Mouse (Mus musculus) kidney, adult 8-10 months (tissue): ENCODE measurements around the gene Gipc1.
A peak's percentile ranks its signal among the peaks of the same experiment; 100 is the strongest.

Experiments used
- DNase-seq, 2 experiments: peaks; one replicate each; pipeline ENCODE4 v3.0.0; 2022

Gipc1 gene

DNA sequence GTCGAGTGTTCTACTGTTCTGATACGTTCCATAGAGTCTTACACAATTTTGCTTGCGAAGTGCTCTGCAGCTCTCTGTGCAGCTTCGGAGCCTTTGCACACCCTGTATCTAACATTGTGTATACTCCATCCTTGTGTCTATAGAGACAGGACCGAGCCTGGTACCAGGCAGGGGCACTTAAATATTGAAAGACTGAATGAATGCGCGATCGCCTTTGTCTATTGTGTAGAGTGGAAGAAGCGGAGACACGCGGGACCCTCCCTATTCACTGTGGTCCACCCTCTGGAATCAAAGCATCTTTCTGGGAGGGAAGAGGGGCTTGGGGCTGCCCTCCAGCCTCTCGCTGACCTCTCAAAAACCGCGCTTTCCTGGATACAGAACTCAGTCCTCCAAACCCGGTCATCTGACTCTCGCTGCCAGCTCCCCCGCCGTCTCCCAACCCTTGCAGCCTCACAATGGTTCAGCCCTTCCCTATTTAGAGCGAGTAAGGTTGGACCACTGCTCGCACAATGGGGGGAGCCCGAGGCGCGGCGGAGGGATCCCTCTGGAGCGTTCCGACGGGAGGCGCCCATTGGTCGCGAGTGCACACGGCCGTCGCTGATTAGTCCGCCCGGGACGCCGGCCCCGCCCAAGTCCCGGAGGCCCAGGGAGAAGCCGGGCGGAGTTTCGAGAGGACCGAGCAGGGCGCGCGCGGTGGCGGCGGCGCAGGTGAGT, at the start of gene Gipc1:
Gipc1 (plus strand) TSS at position 648 of the 714 bp plus-strand sequence.
- peak; percentile 97 for DNase-seq

DNA sequence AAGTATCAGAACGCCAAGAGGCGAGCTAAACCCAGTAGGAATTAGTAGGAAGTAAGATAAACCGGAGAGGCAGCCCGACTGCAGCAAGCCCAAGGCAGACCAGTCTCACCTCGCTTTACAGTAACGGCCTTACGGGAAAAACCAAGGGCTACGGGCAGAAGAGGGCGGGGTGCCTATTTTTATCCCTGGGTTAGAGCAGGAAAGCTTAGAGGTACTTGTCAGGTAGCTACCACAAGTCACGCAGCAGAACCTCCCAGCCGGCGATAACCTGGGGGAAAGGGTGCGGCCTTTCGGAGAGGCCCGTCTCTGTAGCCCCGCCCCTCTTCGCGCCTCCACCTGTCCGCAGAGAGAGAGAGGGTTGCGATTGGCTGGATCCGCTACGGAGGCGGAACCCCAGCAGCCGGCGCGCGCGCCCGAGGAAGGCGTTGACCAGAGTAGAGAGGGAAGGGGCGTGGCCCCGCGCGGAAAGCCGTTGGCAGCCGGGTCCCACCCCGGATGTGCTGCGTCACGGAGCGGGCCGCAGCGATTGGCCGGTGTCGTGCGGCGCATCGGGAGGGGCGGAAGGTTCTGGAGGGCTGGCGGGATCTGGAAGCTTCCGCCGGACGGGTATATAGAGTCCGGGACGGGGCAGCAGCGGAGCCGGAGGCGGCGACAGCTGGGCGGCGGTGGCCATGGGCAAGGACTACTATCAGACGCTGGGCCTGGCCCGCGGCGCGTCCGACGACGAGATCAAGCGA, 44.6 kb upstream of the Gipc1 start, which contains the start of the genes Tecr and Dnajb1:
Tecr (minus strand) TSS at position 311 of the 737 bp plus-strand sequence.
Dnajb1 (plus strand) TSS at position 533 of the 737 bp plus-strand sequence.
- peak; percentile 100 for DNase-seq

DNA sequence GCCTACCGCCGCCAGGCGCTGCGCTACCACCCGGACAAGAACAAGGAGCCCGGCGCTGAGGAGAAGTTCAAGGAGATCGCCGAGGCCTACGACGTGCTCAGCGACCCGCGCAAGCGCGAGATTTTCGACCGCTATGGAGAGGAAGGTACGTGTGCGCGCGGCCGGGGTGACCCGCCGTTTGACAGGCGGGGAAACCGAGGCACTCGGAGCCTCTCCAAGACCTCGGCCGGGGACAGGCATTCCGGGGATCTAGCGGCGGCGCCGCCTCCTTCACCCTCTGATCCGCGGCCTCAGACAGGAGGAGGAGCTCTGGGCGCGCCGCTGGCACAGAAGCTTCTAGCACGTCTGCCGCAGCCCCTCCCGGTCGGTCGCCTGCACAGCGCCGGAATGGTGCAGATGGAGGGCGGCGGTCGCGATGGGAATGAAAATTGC, 44.1 kb upstream of the Gipc1 start:
- peak; percentile 81 to 88 for DNase-seq

DNA sequence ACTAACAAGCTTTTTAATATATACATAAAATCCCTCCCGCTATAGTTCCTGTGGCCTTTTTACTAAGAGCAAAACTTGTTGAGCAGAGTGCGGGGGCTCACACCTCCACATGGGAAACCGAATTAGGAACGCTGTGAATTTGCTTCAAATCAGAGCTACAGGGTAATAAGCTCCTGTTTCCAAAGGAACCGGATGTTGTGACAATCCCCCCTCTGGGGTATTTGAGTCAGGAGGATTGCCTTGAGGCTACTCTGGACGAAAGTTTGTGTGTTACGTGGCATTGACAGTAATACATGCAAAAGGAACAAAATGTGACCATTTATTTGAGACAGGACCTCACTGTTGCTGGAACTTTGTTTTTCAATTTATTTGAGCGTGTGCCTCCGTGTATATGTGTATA, 43.4 kb upstream of the Gipc1 start:
- DNase-seq, result no peak

GRCm38 (mm10) chr8:83609547-83610180, 42.8 kb upstream of the Gipc1 start:
- DNase-seq, result no peak

- DNase-seq, result no peak
Observed at GRCm38 (mm10) chr8:83611921-83612320, 40.6 kb upstream of the Gipc1 start.

- no peak for DNase-seq
Observed at GRCm38 (mm10) chr8:83613695-83614094, 38.8 kb upstream of the Gipc1 start.

DNA sequence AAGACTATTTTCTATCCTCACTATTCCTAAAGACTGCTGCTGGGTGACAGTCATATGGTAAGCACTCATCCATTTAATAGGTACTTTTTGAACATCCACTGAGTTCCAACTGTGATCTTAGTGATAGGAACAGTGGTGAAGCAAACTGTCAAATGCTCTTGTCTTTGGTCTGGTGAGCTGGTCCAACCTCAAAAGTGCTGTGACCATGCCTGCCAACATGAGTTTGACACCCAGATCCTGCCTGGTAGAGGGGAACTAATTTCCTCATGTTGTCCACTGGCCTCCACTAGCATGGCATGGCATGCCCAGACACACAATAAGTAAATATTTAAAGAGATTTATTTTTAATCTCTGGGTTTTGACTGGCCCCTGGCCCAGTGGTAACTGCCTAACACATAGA, 35.9 kb upstream of the Gipc1 start:
- DNase-seq, result no peak

DNA sequence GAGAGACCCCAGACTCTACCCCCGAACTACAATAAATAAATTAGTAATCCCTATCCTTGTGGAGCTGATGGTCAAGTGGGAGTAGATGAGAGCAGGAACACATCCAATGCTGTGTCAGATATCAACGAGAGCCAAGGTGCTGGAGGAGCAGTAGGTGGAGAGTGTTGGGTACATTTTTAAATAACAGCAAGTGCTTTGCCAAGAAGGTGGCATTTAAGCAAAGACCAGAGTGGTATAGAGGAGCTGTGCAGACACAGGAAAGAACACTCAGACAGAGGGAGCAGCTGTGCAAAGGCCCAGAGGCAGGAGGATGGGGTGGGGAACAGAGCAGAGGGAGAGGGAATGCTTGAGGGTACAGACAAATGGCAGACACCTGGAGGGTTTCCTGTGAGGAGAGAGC, 35.4 kb upstream of the Gipc1 start:
- no peak for DNase-seq

DNA sequence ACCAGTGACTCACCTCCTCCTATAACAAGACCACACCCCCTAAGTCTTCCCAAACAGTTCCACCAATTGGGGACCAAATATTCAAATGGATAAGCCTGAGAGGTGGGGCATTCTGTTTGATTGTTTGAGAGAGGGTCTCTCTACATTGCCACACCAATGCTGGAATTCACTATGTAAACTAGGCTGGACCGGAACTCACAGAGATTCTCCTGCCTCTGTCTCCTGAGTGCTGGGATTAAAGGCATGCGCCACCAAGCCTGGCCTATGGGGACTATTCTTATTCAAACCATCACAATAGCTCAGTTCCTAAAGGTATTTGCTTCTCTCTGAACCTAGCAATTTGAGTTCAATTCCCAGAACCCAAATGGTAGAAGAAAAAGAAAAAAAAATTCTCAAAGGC, 33.9 kb upstream of the Gipc1 start:
- no peak for DNase-seq

DNA sequence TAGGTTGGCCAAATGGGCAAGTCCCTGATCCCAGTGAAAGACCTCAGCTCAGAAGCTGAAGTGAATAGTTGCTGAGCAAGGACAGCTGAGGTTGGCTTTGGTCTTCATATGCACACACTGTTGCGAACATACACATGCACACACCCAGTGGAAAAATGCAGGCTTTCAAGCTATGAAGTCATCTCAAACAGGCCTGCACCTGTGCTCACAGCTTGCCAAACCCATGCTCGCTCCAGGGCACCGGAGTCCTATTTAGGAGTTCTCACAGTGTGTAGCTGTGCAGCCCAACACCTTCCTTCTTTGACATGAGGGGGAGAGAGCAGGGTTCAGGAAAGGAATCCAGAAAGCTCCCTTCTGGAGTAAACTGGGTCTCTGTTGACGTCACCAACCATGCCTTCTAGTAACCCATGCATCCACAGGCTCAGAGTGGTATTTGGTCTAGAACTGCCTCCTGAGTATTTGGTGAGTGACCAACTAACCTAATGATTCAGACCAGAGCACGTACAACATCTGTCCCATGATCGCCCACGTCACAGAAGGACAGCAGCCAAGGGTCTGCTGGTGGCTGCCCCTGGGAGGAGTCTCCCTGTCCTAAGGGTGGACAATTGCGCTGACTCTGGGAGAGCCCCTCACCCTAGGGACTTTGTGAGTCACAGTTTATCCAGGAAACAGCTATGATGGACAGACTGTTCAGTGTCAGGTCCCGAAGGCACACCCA, 32.8 kb upstream of the Gipc1 start:
- no peak for DNase-seq

GRCm38 (mm10) chr8:83621691-83622388, 30.6 kb upstream of the Gipc1 start:
- DNase-seq, result no peak

GRCm38 (mm10) chr8:83622389-83622989, 30.0 kb upstream of the Gipc1 start:
- peak; percentile 73 to 86 for DNase-seq

DNA sequence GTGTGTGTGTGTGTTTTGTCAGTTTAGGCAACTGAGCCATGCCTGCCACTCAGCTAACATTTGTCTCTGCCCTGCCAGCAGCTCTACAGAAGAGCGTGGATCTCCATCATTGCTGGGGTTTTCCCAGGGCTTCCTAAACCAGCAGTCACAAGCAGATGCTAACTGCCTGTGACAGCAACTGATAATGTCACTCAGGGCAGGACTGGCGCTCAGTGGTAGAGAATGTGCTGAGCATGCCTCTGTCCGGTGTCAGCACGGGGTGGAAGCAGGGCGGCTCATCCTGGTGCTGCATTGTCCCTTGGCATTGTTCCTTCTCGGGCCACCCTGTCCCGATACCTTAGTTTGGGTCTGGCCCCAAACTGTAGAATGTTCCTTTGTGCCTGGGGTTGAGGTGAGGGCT, 28.9 kb upstream of the Gipc1 start:
- DNase-seq, result no peak

- peak in 1 of 2 experiments; percentile 57 for DNase-seq
Observed at GRCm38 (mm10) chr8:83624739-83625138, 27.7 kb upstream of the Gipc1 start.

DNA sequence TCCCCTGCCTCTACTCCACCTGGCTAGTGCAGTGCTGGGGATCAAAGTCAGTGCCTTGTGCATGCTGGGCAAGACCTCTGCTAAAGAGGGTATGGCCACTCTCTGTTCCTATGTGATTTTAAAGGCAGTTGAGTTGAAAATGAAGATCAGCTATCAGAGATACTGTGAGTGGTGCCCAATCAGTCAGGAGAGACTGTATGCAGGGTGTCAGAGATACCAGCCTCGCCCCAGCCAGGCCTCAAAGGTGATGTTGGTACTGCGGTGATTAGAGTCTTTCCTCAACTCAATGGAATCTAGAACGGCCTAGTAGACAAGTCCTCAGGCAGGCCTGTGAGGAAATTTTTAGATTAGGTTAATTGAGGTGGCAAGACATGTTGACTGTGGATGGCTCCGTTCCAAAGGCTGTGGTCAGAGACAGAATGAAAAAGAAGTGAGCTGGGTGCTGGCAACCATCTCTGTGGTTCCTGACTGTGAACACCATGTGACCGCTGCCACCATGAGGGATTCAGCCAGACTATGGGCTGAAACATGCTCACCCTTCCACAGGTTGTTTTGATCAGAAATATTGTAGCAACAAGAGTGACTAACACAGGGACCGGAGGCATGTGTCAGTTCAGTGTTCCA, 26.7 kb upstream of the Gipc1 start:
- DNase-seq, result no peak

DNA sequence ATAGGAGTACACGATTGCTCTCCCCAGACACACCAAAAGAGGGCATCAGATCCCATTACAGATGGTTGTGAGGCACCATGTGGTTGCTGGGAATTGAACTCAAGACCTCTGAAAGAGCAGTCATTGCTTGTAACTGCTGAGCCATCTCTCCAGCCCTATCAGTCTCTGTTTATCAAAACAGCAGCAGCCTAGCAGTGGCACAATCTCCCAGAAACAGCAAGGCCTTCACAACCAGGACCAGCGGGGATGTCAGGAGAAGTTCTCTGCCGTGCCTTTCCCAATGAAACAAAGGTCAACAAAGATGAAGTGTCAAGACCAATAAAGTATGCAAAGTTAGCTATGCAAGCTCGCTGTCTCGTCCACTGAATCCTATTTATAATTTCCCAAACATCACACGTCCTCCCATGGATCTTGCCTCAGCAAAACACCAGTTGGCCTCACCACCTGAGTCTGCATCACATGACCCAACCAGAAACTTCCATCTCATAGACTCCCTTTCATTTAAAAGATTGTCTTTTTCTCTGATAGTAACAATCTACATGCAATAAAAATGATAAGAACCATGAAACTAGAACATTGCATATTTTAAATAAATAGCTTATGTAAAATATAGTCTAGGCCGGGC, 20.3 kb upstream of the Gipc1 start:
- no peak for DNase-seq

DNA sequence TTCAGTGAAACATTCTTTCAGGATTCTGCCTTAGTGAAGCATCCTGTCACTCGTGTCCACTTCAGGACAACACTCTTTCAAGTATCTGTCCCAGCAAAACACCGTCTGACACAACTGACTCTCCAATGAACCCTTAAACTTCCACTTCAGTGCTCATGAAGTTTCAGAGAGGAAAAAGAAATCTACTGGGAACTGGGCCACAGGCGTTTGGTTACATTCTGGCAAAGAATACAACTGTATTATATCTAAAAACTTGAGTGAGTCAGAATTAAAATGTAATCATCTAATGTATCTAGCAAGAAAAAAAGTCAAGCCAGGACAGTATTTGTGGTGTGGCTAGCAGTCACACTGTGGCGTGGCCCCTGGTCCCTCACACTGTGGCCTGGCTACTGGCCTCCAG, 13.6 kb upstream of the Gipc1 start:
- DNase-seq, result no peak

- no peak for DNase-seq
Observed at GRCm38 (mm10) chr8:83639649-83640048, 12.8 kb upstream of the Gipc1 start.

GRCm38 (mm10) chr8:83647511-83647910, 5.0 kb upstream of the Gipc1 start:
- DNase-seq, result no peak

DNA sequence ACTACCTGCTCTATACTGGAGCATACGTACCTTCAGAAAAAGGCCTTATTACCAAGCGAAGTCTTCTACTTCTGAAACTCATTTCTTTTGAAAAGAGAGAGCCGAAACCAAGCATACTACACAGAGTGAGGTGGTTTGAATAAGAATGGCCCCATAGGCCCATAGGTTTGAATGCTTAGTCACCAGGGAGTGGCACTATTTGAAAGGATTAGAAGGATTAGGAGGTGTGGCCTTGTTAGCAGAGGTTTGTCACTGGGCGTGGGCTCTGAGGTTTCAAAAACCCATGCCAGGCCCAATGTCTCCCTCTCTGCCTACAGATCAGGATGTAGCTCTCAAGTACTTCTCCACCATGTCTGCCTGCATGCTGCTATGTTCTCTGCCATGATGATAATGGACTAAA, 4.4 kb upstream of the Gipc1 start:
- no peak for DNase-seq
